Mouse (Mus musculus) 3T3-L1 (cell line): ENCODE measurements around the gene Muc5b.
"Not testable (repeated sequence)": the region's sequence is repeated elsewhere in the genome, so short reads cannot be mapped to it uniquely, and the experiment has no call there.

ENCODE experiments used
- DNase-seq: peaks from one replicate; pipeline ENCODE4 v3.0.0-alpha.2; 2015; ENCODE audit warnings: low read depth, low spot score

Muc5b gene

DNA sequence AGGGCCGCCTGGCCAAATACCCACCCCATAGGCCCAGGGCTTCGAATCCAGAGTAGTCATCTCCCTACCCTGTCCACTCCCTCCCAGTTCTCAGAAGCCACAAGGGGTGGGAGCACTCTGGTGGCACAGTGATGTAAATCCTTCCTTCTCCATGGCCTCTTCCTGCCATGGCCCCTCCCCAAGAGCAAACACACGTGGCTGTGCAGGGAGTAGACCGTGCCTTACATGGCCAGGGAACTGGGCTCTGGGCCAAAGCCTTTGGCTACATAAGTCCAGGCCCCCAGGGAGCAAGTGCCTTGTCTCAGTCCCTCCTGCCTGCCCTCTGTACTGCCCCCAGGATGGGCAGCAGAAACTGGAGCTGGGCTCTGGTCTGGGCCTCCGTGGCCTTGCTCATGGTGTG lies at the start of gene Muc5b:
TSS of gene Muc5b (plus strand) at position 292 of the 400 bp plus-strand sequence.
- DNase-seq: no peak

DNA sequence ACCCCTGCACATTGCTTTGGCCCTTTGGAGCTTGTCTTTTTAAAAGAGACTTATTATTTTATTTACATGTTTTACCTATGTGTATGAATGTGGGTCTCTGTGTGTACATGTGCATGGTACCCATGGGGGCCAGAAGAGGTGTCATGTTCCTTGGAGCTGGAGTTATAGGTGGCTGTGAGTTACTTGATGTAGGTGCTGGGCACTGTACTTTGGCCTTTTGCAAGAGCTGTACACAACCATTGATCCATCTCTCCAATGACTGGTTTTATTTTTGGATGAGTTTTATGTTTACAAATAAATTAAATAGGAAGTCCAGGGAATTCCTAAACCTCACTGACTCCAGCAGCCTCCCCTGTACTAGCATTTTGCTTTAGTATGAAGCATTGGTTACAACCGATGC lies 44.6 kb upstream of the Muc5b start:
- no peak for DNase-seq

DNA sequence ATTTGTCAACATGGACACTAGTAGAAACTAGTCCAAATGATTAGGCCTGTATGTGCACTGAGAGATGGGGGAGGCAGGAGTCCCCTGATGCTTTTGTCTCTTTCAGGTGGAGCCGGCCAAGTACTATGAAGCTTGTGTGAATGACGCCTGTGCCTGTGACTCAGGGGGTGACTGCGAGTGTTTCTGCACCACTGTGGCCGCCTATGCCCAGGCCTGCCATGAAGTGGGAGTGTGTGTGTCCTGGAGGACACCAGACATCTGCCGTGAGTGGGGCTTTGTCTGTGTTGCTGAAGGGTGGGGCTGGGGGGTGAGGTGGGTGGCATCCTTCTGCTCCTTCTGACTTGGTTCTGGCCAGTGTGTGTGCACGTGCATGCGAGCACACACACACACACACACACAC lies 35.7 kb upstream of the Muc5b start:
- no peak for DNase-seq

DNA sequence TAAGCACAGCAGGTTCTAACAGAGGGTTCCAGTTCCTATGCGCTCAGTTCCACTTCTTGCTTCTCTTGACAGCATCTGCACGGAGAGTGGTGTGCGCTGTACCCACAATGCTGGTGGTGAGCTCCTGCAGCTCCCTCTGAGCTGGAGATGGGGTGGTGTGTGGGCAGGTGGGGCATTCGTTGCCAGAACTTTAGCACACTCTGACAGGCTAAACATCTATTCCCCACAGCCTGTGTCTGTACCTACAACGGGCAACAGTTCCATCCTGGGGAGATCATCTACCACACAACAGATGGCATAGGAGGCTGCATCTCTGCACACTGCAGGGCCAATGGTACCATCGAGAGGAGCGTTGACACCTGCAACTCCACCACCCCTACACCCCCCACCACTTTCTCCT lies 33.5 kb upstream of the Muc5b start:
- no peak for DNase-seq

DNA sequence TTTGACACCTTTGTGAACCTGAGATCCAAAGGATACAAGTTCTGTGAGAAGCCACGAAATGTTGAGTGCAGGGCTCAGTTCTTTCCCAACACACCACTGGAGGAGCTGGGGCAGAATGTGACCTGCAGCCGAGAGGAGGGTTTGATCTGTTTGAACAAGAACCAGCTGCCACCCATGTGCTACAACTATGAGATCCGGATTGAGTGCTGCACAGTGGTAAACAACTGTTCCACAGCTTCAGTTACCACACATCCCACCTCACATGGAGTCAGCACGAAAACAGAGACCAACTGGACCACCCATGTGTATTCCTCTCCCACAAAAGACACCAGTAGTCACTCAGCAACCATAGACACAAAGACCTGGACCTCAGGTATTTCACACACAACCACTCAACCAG lies 31.0 kb upstream of the Muc5b start:
- not testable (repeated sequence) for DNase-seq

DNA sequence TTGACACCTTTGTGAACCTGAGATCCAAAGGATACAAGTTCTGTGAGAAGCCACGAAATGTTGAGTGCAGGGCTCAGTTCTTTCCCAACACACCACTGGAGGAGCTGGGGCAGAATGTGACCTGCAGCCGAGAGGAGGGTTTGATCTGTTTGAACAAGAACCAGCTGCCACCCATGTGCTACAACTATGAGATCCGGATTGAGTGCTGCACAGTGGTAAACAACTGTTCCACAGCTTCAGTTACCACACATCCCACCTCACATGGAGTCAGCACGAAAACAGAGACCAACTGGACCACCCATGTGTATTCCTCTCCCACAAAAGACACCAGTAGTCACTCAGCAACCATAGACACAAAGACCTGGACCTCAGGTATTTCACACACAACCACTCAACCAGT lies 28.9 kb upstream of the Muc5b start:
- not testable (repeated sequence) for DNase-seq

DNA sequence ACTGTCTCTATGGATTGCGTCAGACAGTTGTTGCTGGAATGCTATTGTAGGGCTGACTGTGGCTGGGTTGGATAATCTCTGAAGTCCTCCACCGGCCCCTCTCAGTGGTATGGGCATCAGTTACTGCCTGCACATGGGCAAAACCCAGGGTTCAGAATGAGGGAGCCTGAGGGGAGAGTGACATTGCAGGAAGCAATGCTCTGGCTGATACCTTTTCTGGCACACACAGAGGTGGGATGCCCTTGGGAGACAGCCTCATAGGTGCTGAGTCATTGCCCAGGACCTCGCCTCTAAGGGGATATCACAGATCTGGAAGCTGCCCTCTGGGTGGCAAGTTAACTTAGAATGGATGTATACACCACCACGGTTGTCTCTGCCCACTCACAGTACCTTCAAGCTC lies 25.5 kb upstream of the Muc5b start:
- peak; percentile 26 for DNase-seq

DNA sequence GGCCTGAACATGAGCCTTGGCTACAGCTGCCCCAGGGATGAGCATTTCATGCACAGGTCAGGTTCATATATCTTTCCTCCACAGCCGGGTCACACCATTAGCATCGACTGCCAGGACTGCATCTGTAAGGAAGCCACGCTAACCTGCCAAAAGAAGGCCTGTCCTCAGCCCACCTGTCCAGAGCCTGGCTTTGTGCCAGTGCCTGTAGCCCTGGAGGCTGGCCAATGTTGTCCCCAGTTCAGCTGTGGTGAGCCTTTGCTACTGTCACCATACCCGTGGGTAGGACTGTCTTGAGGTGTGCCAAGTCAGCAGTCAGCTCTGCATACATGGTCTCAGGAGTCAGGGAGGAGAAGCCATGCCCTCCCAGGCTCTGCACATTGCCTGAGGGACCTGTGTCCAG lies 23.5 kb upstream of the Muc5b start:
- DNase-seq: no peak

DNA sequence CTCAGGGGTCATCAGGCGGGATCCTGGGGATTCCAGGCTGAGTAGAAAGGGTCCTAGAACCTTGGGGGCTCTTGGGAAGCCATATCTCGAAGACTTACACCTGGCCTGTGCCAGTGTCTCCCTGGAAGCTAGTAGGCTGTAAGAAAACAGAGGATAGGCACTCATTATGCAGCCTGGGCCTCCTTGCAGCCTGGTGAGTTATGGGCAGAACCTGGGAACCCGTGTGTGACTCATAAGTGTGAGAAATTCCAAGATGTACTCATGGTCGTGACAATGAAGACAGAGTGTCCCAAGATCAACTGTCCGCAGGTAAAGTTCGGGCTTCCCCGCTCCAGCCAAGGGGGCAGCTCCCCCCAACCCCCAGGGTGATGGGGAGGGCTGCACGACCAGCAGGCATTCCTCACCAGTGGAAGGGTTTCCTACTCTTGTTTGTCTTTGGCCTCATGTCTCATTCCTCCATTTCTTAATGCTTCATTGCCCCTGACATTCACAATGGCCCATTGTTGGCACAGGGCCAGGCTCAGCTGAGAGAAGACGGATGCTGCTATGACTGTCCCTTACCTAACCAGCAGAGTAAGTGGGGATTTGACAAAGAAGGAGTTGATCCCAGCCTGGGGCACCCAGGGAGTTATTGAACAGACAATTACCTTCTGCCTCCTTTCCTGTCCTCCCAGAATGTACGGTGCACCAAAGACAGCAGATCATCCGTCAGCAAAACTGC lies 21.4 kb upstream of the Muc5b start:
- no peak for DNase-seq

DNA sequence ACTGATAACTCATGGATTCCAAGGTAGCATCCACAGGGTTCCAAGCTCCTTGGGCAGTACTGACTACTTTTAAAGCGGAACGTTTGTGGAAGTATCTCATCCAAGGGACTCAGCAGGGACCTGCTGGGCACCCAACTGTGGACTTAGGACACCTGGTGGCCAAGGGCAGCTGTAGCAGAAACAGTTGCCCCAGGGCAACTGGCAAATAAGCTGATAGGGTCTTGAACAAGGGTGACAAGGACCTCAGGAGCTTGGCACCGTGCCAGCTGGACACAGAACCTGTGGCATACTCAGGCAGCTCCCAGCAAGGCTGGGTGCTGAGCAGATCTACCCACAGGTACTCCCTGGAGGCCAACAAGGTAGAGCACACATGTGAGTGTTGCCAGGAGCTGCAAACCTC lies 20.6 kb upstream of the Muc5b start:
- no peak for DNase-seq

DNA sequence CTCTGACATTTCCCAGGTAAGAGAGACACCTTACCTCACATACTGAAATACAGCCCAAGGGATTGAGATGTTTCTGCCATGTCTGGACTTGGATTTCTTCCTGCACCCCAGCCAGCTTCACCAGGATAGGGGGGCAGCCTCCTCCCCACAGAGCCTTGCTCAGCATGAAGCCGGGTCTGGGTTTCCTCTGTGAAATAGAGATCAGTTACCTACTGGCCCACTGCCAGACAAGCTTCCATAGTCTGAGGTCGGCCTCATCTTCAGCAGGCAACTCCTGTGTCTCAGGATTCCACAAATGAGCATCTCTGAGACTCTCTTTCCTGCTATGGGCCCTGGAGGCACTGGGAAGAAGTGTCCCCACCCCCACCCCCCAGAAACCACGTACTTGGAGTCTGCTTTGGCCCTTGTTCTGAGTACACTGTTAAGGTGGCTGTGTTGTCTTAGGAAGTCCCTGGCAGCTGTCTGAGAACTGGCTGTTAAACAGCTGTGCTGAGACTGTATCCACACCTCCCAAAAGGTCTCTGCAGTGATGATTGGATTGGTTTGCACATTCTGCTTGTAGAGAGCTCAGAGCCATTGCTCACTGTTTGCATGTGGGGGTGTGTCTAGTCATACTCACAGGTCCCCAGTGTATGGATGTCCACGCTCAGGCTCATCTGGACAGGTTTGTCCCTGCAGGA lies 16.1 kb upstream of the Muc5b start:
- no peak for DNase-seq

DNA sequence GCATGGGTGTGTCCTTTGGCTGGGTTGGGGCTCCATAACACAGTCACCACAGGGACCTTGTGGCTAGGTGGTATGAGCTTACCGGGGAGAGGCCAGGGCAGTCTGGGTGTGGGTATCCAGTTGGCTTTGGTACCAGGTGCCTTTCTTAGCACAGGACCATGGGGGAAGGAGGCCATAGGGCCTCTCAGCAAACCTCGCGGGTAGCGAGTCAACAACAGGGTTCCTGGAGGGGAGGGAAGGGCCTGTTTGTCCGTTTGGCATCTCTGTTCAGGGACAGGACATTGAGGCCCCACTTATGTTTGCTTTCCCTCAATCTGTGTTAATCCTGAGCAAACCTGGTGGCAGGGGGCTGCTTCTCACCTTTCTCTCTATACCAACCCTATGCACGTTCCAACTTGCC lies 15.2 kb upstream of the Muc5b start:
- DNase-seq: no peak

DNA sequence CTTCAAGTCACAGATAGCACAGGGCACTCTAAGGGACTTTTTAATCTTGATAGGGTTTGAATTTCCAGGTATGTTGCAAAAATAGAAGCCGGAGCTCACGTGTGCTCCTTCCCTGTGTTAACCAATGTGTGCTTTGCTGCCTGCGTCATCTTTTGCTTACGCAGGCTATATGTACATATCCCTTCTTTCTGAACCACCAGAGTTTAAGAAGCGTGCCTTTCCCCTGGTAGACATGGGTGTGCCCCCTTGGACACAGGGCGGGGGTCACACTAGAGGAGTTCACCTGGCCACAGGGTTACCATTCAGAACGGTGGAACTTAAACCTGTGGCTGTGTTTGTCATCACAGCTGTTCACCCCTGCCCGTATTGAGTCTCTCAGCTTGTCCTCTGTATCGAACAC lies 14.5 kb upstream of the Muc5b start:
- no peak for DNase-seq

DNA sequence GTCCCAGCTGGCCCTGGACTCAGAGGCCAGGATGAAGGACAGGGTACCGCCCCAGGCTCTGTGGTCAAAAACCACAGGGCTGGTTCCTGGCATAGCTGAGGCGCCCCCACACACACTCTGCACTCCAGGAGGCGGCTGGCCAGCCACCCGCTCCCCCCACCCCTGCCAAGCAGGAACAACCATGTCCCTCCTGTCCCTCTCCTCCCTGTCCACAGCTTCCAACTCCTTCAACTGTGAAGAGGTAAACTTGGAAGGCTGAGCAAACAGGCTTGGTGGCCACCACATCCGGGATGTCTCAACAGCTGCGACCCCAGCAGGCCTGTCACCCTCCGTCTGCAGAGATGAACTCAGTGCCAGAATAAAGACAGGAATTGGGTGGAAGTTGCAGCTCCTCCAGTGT lies 2.9 kb upstream of the Muc5b start:
- DNase-seq: no peak

DNA sequence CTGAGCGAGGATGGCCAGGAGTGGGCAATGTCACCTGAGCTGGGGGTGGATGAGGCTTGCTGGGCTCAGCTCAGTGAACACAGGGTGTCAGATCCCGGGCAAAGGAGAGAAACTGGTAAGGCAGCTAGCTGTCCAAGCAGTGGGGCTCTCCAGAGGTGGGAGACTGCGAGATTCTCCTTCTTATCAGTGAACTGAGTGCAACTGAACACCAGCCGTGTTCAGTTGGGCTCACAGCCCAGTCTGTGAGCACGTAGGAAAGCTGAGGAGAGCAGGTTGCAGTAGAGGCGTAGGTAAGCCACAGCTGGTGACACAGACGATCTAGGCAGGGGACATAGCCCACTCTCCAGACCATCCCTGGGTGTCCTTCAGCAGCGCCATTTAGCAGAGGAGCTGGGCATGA lies 2.4 kb upstream of the Muc5b start:
- no peak for DNase-seq

DNA sequence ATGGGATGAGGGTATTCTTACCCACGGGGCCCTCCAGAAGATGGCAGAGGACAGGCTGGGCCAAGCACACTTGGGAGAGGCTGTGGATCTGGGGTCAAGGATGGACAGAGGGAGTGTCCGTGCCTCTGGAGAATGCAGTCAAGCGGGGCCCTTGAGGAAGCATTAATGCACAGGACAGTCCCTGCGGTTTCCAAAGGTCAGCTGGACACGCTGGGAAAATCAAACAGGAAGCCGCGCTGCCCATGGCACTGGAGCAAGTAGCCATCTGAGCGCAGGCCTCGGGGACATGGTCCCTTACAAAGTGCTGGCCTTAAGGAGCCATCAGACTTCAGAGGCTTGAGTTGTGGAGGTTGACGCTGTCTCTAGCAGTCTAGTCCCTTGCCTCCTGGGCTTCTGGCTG lies 1.5 kb downstream of the Muc5b start:
- no peak for DNase-seq

DNA sequence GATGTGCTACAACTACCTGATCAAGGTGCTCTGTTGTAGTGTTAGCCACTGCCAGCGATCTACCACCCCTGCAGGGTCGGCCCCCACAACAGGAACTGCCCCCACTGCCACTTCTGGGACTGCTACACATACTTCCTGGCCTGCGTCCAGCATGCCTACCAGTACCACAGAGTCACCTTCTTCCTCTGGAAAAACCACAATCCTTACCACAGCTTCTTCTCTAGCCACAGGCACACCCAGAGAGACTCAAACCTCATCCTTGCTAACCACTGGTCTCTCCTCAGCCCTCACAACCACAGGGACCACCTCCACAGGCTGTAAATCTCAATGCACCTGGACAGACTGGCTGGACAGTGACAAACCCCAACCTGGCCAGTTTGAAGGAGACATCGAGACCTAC lies 22.2 kb downstream of the Muc5b start:
- DNase-seq: no peak

DNA sequence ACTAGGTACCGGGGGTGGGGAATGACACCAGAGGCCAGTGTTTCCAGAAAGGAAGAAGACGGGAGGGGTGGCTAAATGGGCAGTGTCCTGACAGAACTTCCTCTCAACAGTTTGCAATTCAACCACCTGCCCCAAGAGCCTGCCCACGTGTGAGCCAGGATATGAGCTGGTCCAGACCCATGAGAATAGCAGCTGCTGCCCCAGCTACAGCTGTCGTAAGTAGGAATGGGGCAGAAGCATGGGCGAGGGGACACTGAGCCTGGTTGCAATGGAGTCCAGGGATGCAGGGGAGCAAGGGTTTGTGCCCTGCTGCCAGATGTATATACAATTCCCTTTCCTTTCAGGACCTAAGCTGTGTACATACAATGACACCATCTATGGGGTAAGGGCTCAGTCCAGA lies 30.8 kb downstream of the Muc5b start:
- DNase-seq: no peak

DNA sequence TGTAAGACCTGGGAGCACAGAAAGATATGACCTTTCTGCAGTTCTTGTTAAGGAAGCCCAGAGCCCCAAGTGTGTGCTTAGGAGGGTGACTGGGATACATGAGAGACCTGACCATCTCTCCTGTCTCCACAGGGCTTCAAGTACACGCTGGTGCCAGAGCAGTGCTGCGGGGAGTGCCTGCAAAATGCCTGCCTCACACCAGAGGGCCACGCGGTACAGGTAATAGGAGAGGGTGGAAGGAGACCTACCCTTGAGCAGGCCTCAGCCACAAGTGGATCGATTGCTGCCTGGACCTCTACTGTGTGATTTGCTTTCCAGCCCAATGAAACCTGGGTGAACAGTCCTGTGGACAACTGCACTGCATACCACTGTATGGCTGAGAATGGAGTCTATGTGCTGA lies 31.7 kb downstream of the Muc5b start:
- no peak for DNase-seq

DNA sequence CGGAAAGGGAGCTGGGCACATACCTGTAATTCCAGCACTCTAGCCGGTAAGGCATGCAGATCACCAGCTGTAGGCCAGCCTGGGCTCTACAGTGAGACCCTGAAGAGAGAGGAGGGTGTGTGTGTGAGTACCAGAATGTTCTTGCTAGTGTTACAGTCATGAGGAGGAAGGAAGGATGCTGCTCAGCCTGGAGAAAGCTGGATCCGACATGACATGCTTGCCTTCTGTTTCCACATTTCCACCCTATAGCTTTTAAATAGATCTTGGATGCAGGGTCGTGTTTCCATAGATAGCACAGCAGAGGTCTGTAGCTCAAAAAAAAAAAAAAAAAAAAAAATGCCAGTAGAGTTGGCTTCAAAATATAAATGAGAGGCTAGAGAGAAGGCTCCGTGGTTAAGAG lies 36.0 kb downstream of the Muc5b start:
- DNase-seq: no peak

DNA sequence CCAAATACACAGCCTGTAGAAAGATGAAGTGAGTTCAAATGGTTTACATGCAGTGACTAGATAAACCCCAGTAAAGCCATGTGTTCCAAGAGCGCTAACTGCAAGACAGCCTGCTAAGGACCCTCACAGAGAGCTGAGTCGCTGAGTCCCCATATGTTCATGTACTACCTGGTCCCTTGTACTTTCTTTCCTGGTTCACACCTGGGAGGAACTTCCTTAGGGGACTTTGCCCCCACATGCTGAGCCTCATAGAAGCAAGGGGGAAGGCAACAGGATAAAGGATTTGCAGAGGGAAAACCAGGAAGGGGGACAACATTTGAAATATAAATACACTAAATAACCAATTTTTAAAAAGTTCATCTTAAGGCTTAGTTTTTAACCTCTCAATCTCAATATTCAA lies 39.9 kb downstream of the Muc5b start:
- DNase-seq: no peak

DNA sequence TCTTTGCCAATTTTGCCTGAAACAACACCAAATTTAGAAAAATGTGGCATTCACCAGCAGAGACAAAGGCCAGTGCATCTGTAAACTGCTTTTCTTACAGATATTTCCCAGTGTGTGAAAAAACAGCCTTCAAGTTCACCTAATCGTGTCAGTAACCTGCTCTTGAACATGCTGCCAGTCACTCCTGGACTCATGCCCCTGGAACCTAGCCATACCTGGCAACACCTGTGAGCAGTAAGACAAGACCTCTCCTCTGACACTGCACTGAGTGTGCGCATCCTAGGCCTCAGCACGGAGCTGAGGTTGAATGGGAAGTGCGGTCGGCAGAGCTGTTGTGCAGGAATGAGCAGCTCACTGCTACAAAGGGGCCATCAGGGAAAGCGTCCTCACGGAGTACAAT lies 53.3 kb downstream of the Muc5b start:
- DNase-seq: no peak

DNA sequence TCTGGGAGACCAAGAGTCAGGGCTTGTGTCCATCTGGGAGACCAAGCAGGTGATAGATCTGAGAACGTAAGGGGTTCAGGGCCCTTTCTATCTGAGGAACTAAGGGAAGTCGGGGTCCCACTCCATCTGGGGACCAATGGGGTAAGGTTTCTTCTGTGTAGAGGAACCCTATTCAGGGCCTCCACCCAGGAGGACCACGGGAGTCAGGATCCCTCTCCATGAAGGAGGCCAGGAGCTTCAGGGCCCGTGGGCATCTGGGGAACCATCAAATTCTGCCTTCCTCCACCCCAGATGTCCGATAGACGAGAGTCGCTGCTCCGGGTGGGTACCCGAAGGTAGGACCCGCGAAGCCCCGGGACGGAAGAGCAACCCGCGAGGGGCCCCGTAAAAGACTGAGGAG lies 63.0 kb downstream of the Muc5b start:
- peak; percentile 24 for DNase-seq

DNA sequence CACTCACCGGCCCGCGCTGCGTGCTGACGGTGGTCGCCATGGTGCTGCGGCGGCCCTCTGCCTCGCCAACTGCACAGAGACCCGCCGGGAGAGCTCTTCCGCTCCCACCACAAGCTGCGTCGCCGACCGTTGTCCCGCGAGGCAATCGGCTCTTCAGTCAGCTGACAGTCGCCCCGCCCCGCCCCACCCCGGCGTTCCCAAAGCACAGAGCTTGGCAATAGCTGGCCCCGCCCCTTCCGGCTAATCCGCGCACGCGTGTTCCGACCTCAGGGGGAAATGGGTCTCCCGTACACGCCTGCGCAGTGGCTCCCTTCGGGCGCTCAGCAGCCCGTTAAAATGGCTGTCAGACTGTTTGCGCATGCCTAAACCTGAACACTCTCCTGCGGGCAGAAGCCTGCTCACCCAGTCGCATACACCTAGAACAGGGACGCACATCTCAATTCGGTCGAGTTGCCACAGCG lies 63.4 kb downstream of the Muc5b start:
- DNase-seq: peak; percentile 98
